Mouse (Mus musculus) urinary bladder, postnatal 14 days (tissue): ENCODE data around the gene 9430015G10Rik.

Experiments used
- DNase-seq: peaks from one replicate; pipeline ENCODE4 v3.0.0; 2021; ENCODE audit warnings: low spot score

Gene 9430015G10Rik

GRCm38 (mm10) chr4:156171828-156172227, 62.0 kb downstream of the 9430015G10Rik start:
- no peak for DNase-seq
